Mouse (Mus musculus): ENCODE data around the gene Slitrk1.
A peak's percentile ranks its signal among the peaks of the same experiment; 100 is the strongest.

- TF ChIP-seq POLR2A (IDR thresholded peaks at IDR 0.05; ENCODE audit: borderline replicate concordance, insufficient read depth, low read length) (peak; percentile 40; the same call in 1 of the 2 replicates), CTCF (IDR thresholded peaks at IDR 0.05; ENCODE audit: borderline replicate concordance, insufficient read depth, low read depth, low read length) (0 out of 2 replicates have a peak, but pooled peaks have one; percentile 12)
Observed at GRCm38 (mm10) chr14:108913714-108914263, at the start of gene Slitrk1.
